Mouse (Mus musculus) forebrain, postnatal 0 days (tissue): ENCODE data around the gene Pou6f1. TPM values are rescaled to one million over a fixed set of nuclear protein-coding genes. Genes with fewer than 3 reads are reported as not detected.
"Not testable (repeated sequence)": the region's sequence is repeated elsewhere in the genome, so short reads cannot be mapped to it uniquely, and the experiment has no call there.

Source experiments
- ATAC-seq: fragments of 200-750 bp; cut with Nextera tagmentation; 2 replicates; pipeline ENCODE4 v1.8.0; 2017; ENCODE audit warnings: mild to moderate bottlenecking, moderate library complexity
- DNase-seq: peaks from one replicate; pipeline ENCODE4 v3.0.0-alpha.2; 2015
- H3K27ac ChIP-seq: fragments of 300-500 bp; sonication (generic); 2 replicates; pipeline ENCODE4 v1.5.1; 2014; ENCODE audit warnings: low read depth, mild to moderate bottlenecking, antibody characterized with exemption, low read length, moderate library complexity, mixed read lengths
- H3K27me3 ChIP-seq: fragments of 300-500 bp; sonication (generic); 2 replicates; pipeline ENCODE4 v1.6.1; 2014; ENCODE audit warnings: mild to moderate bottlenecking, low read length, mixed read lengths; ENCODE audit not compliant: insufficient read depth
- H3K36me3 ChIP-seq: fragments of 300-500 bp; sonication (generic); 2 replicates; pipeline ENCODE4 v1.6.1; 2014; ENCODE audit warnings: mild to moderate bottlenecking, moderate library complexity; ENCODE audit not compliant: insufficient read depth
- H3K4me1 ChIP-seq: fragments of 300-500 bp; sonication (generic); 2 replicates; pipeline ENCODE4 v1.6.1; 2014; ENCODE audit warnings: antibody characterized with exemption; ENCODE audit not compliant: insufficient read depth
- H3K4me2 ChIP-seq: fragments of 300-500 bp; sonication (generic); 2 replicates; pipeline ENCODE4 v1.6.1; 2014; ENCODE audit warnings: low read depth, mild to moderate bottlenecking, moderate library complexity
- H3K4me3 ChIP-seq: fragments of 300-500 bp; sonication (generic); 2 replicates; pipeline ENCODE4 v1.5.1; 2014; ENCODE audit warnings: low read depth, low read length, mixed read lengths
- H3K9ac ChIP-seq: fragments of 300-500 bp; sonication (generic); 2 replicates; pipeline ENCODE4 v1.6.1; 2014; ENCODE audit warnings: mild to moderate bottlenecking
- H3K9me3 ChIP-seq: fragments of 300-500 bp; sonication (generic); 2 replicates; pipeline ENCODE4 v1.6.1; 2016; ENCODE audit warnings: low read length
- CTCF ChIP-seq: sonication (generic); IDR thresholded peaks from 2 replicates; pipeline ENCODE4 v1.5.1; 2016; ENCODE audit warnings: antibody characterized with exemption, control low read depth, low read depth
- WGBS: fragments of 180-500 bp; shearing (Covaris S2); extraction: QIAGEN DNeasy Blood & Tissue Kit; methylation state at CpG from one replicate; pipeline ENCODE4 v1.1.7; 2014; 5-methylcytosine and 5-hydroxymethylcytosine counted together
- polyA plus RNA-seq: library from polyadenylated mRNA; unstranded; fragments of >200 nt; fragmentation: Nextera tagmentation; extraction: Ambion mirVana; gene quantifications from 2 replicates; pipeline ENCODE4 v1.2.1, GENCODE M21; 2015
- total RNA-seq: library from RNA; depleted of rRNA; stranded (reverse); fragments of >200 nt; gene quantifications from 2 replicates; pipeline ENCODE4 v1.2.3, GENCODE M21; 2014

Gene Pou6f1
- total and polyA plus RNA-seq, 2 experiments from 2014 or later = 32.2 to 77.4 TPM

GRCm38 (mm10) chr15:100557705-100558433 is 41.9 kb downstream of the Pou6f1 start:
- no peaks in the 10 kb centered on the region for H3K36me3 ChIP-seq
- no peak overlapping the region for H3K4me2 ChIP-seq
- no peak for TF ChIP-seq CTCF
- 76% methylated on average over 5 of the region's 5 CpGs for WGBS
- no peak overlapping the region for H3K4me3 ChIP-seq
- H3K27ac ChIP-seq = no peak overlapping the region
- no peak for ATAC-seq
- no peaks in the 10 kb centered on the region for H3K9me3 ChIP-seq
- no peak for DNase-seq
- no peaks in the 10 kb centered on the region for H3K27me3 ChIP-seq
- no peaks in the 10 kb centered on the region for H3K4me1 ChIP-seq
- no peak overlapping the region for H3K9ac ChIP-seq

DNA sequence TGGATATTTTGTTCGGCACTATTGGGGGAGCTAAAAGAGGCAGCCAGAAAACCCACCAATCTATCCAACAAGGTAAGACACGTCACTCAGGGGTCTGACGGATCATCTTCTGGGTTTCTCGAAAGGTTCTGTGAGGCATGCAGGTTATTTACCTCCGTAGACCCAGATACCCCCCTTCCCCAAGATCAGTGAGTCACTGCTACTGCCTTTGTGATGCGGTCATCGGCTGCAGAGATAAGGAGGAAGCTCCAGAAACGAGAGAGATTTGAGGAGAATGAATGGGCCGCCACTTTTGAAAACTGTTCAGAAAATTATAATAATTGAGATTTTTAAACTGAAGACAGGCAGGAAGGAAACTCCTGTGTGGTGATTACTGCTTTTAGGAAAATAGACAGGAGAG is 43.4 kb downstream of the Pou6f1 start:
- Histone ChIP-seq H3K27ac (no peak overlapping the region), H3K27me3 (no peaks in the 10 kb centered on the region), H3K4me3 (no peak overlapping the region), H3K4me1 (no peaks in the 10 kb centered on the region), H3K4me2 (no peak overlapping the region), H3K9ac (no peak overlapping the region), H3K36me3 (no peaks in the 10 kb centered on the region), H3K9me3 (no peaks in the 10 kb centered on the region)
- DNase-seq (no peak), ATAC-seq (no peak)
- WGBS = 92% methylated on average over 9 of the region's 9 CpGs
- no peak for TF ChIP-seq CTCF

GRCm38 (mm10) chr15:100555965-100556364 is 43.8 kb downstream of the Pou6f1 start:
- DNase-seq = no peak
- Histone ChIP-seq H3K9ac (no peak overlapping the region), H3K36me3 (no peaks in the 10 kb centered on the region), H3K4me2 (no peak overlapping the region), H3K9me3 (no peaks in the 10 kb centered on the region), H3K27ac (no peak overlapping the region), H3K27me3 (no peaks in the 10 kb centered on the region), H3K4me3 (no peak overlapping the region), H3K4me1 (0 out of 2 replicates have a peak, but pooled peaks cover under 1% of the 10 kb centered on the region)
- ATAC-seq = no peak
- no peak for TF ChIP-seq CTCF
- WGBS = 87% methylated on average over 5 of the region's 5 CpGs

DNA sequence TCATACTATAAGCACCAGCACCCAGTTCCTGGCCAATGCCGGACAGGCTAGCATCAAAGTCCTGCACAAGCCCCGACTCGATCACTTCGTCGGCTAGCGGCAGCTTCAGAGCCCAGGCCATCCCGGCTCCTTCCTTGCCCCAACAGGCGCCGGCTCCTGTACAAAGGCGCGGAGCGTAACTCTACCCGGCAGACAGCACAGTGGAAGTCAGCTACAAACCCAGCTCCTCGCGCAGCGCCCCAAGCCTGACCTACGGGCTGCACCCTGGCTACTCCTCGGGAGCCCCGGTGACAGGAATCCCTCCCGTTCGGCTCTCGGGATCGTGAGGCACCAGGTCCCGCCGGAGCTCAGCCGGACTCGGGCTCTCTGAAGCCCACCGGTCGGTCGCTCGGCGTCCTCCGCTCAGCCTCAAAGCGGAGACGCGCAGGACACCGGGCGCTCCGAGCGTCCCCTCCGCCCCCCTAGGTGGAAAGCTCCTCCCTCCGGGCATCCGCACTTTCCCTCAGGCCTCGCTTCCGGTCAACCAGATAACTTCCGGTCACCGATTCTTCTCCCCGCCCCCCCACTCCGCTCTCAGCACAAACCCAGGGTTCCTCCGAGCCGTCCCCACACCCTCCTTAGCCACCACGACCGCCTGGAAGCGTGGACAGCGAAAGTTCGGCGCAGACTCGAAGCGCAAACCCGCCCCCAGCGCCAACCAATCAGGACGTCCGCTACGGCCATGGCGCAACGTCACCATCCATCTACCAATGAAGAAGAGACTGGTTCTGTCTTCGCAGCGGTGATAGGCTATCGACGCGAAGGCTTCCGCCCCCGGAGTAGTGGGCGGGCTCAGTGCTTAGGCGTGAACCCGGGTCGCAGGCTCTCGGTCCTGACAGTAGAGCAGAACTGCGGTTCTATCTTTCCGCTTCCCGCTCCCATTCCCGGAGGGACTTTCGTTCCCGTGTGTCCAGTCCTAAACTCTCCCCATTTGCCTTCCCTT is 48.2 kb downstream of the Pou6f1 start, which contains the start of gene Tfcp2:
Gene Tfcp2, minus strand, starts transcription at position 683 of the 982 bp plus-strand sequence.
- Histone ChIP-seq H3K9ac (peak within 1 kb of the TSS; percentile 69), H3K27ac (peak within 1 kb of the TSS; percentile 79), H3K27me3 (no peaks in the 10 kb centered on the region), H3K36me3 (peaks cover 6% of the 10 kb centered on the region; the same call in 1 of the 2 replicates), H3K4me1 (0 out of 2 replicates have a peak, but pooled peaks cover 8% of the 10 kb centered on the region), H3K4me3 (peak within 1 kb of the TSS; percentile 63), H3K9me3 (no peaks in the 10 kb centered on the region), H3K4me2 (peak within 1 kb of the TSS; percentile 91)
- ATAC-seq (peak; percentile 100), DNase-seq (peak; percentile 98)
- TF ChIP-seq CTCF = no peak
- whole genome bisulfite sequencing = 2% methylated on average over 84 of the region's 84 CpGs

- WGBS = 87% methylated on average over 4 of the region's 4 CpGs
- H3K4me1 ChIP-seq = 0 out of 2 replicates have a peak, but pooled peaks cover 8% of the 10 kb centered on the region
- H3K27ac ChIP-seq = no peak overlapping the region
- H3K9ac ChIP-seq = no peak overlapping the region
- no peak overlapping the region for H3K4me3 ChIP-seq
- H3K9me3 ChIP-seq = no peaks in the 10 kb centered on the region
- H3K36me3 ChIP-seq = peaks cover 6% of the 10 kb centered on the region; the same call in 1 of the 2 replicates
- peak overlapping the region; percentile 91; the same call in 1 of the 2 replicates for H3K4me2 ChIP-seq
- no peaks in the 10 kb centered on the region for H3K27me3 ChIP-seq
- TF ChIP-seq CTCF = no peak
- ATAC-seq (no peak), DNase-seq (no peak)
These were observed 49.5 kb downstream of the Pou6f1 start for GRCm38 (mm10) chr15:100550280-100550679.

DNA sequence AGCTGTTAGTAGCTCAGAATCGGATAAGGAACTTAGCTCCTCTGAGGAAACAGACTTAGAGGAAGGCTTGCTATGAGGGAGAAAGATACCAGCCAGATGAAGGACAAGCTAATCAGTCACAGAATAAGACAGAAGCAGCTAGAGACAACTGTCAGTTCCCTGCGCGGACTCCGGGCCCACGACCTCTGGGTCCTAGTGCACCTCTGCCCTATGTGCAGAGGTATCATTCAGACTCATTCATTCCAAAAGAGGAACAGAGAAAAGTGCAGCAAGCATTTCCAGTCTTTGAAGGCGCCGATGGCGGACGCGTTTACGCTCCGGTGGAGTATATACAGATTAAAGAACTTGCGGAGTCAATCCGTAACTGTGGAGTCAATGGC is 56.1 kb downstream of the Pou6f1 start:
- not testable (repeated sequence) for DNase-seq, H3K27ac ChIP-seq, H3K9ac ChIP-seq, H3K27me3 ChIP-seq, H3K4me2 ChIP-seq, H3K36me3 ChIP-seq, H3K4me3 ChIP-seq, H3K4me1 ChIP-seq, H3K9me3 ChIP-seq, ATAC-seq
- over 99% methylated on average over 14 of the region's 14 CpGs for WGBS

GRCm38 (mm10) chr15:100542876-100543650 is 56.7 kb downstream of the Pou6f1 start:
- not testable (repeated sequence) for H3K36me3 ChIP-seq, H3K9ac ChIP-seq, DNase-seq, H3K4me3 ChIP-seq, H3K9me3 ChIP-seq, H3K4me1 ChIP-seq, H3K4me2 ChIP-seq, H3K27ac ChIP-seq, H3K27me3 ChIP-seq, ATAC-seq
- 97% methylated on average over 25 of the region's 28 CpGs for WGBS
